Mouse (Mus musculus): ENCODE results near the gene Ruvbl2. TPM values are rescaled to one million over a fixed set of nuclear protein-coding genes. Genes with fewer than 3 reads are reported as not detected.

Gene Ruvbl2
- polyA plus RNA-seq, 1 experiment from 2014 or later = 115 TPM

Small RNA genes lying within 50 kb of the gene (microRNA-seq; reads per million reads assigned to microRNA genes)
- not detected for gene Gm22133

Other genes with a start within 250 kb of the Ruvbl2 start
- 0.55 and 1.5 TPM in 2 replicates for gene Ccdc155, start 233.2 kb downstream of the Ruvbl2 start, polyA plus RNA-seq (2015; fragmentation: Nextera tagmentation; extraction: Ambion mirVana)
- gene Dkkl1, start 225.9 kb downstream of the Ruvbl2 start, polyA plus RNA-seq (2015; fragmentation: Nextera tagmentation; extraction: Ambion mirVana) = 2.1 and 4.9 TPM in 2 replicates
- gene Tead2, start 222.3 kb downstream of the Ruvbl2 start, polyA plus RNA-seq (2015; fragmentation: Nextera tagmentation; extraction: Ambion mirVana) = 93.9 and 101 TPM in 2 replicates
- 2.7 and 5.0 TPM in 2 replicates for gene Cd37, start 199.0 kb downstream of the Ruvbl2 start, polyA plus RNA-seq (2015; fragmentation: Nextera tagmentation; extraction: Ambion mirVana)
- gene Slc6a16, start 197.0 kb downstream of the Ruvbl2 start, polyA plus RNA-seq (2015; fragmentation: Nextera tagmentation; extraction: Ambion mirVana) = not detected in 2 replicates
- not detected in 2 replicates for gene Slc6a21, start 160.6 kb downstream of the Ruvbl2 start, polyA plus RNA-seq (2015; fragmentation: Nextera tagmentation; extraction: Ambion mirVana)
- gene Trpm4, start 104.3 kb downstream of the Ruvbl2 start, polyA plus RNA-seq (2015; fragmentation: Nextera tagmentation; extraction: Ambion mirVana) = 30.1 and 32.2 TPM in 2 replicates
- gene Hrc, start 102.8 kb downstream of the Ruvbl2 start, polyA plus RNA-seq (2015; fragmentation: Nextera tagmentation; extraction: Ambion mirVana) = 1.0 and 3.1 TPM in 2 replicates
- 5.5 and 6.3 TPM in 2 replicates for gene Ppfia3, start 71.1 kb downstream of the Ruvbl2 start, polyA plus RNA-seq (2015; fragmentation: Nextera tagmentation; extraction: Ambion mirVana)
- 4.6 and 5.5 TPM in 2 replicates for gene Lin7b, start 67.5 kb downstream of the Ruvbl2 start, polyA plus RNA-seq (2015; fragmentation: Nextera tagmentation; extraction: Ambion mirVana)
- 150 and 162 TPM in 2 replicates for gene Snrnp70, start 42.4 kb downstream of the Ruvbl2 start, polyA plus RNA-seq (2015; fragmentation: Nextera tagmentation; extraction: Ambion mirVana)
- 0.09 TPM in 1 of 2 replicates, not detected in the other for gene Kcna7, start 32.4 kb downstream of the Ruvbl2 start, polyA plus RNA-seq (2015; fragmentation: Nextera tagmentation; extraction: Ambion mirVana)
- gene Ntf5, start 24.4 kb downstream of the Ruvbl2 start, polyA plus RNA-seq (2015; fragmentation: Nextera tagmentation; extraction: Ambion mirVana) = 1.3 and 1.6 TPM in 2 replicates
- gene Lhb, start 17.3 kb downstream of the Ruvbl2 start, polyA plus RNA-seq (2015; fragmentation: Nextera tagmentation; extraction: Ambion mirVana) = not detected in 2 replicates
- gene Gys1, start 3.3 kb downstream of the Ruvbl2 start, polyA plus RNA-seq (2015; fragmentation: Nextera tagmentation; extraction: Ambion mirVana) = 46.3 and 47.3 TPM in 2 replicates
- gene Ftl1, start 21.8 kb upstream of the Ruvbl2 start, polyA plus RNA-seq (2015; fragmentation: Nextera tagmentation; extraction: Ambion mirVana) = 4,462 and 4,467 TPM in 2 replicates
- gene Bax, start 28.8 kb upstream of the Ruvbl2 start, polyA plus RNA-seq (2015; fragmentation: Nextera tagmentation; extraction: Ambion mirVana) = 116 and 142 TPM in 2 replicates
- gene Tulp2, start 43.8 kb upstream of the Ruvbl2 start, polyA plus RNA-seq (2015; fragmentation: Nextera tagmentation; extraction: Ambion mirVana) = 1.4 and 1.5 TPM in 2 replicates
- gene Gm45808, start 48.7 kb upstream of the Ruvbl2 start, polyA plus RNA-seq (2015; fragmentation: Nextera tagmentation; extraction: Ambion mirVana) = not detected in 2 replicates
- gene Dhdh, start 50.7 kb upstream of the Ruvbl2 start, polyA plus RNA-seq (2015; fragmentation: Nextera tagmentation; extraction: Ambion mirVana) = 2.0 and 2.2 TPM in 2 replicates
- gene Nucb1, start 72.3 kb upstream of the Ruvbl2 start, polyA plus RNA-seq (2015; fragmentation: Nextera tagmentation; extraction: Ambion mirVana) = 229 and 262 TPM in 2 replicates
- gene Ppp1r15a, start 88.2 kb upstream of the Ruvbl2 start, polyA plus RNA-seq (2015; fragmentation: Nextera tagmentation; extraction: Ambion mirVana) = 25.5 and 31.2 TPM in 2 replicates
- gene Plekha4, start 88.2 kb upstream of the Ruvbl2 start, polyA plus RNA-seq (2015; fragmentation: Nextera tagmentation; extraction: Ambion mirVana) = 2.7 and 3.9 TPM in 2 replicates
- 2.9 and 4.8 TPM in 2 replicates for gene Hsd17b14, start 116.8 kb upstream of the Ruvbl2 start, polyA plus RNA-seq (2015; fragmentation: Nextera tagmentation; extraction: Ambion mirVana)
- gene Bcat2, start 132.1 kb upstream of the Ruvbl2 start, polyA plus RNA-seq (2015; fragmentation: Nextera tagmentation; extraction: Ambion mirVana) = 95.7 and 109 TPM in 2 replicates
- 0.28 and 0.32 TPM in 2 replicates for gene Fgf21, start 177.4 kb upstream of the Ruvbl2 start, polyA plus RNA-seq (2015; fragmentation: Nextera tagmentation; extraction: Ambion mirVana)
- 1.2 and 1.5 TPM in 2 replicates for gene Fut1, start 179.2 kb upstream of the Ruvbl2 start, polyA plus RNA-seq (2015; fragmentation: Nextera tagmentation; extraction: Ambion mirVana)
- 0.15 TPM in 1 of 2 replicates, not detected in the other for gene Izumo1, start 183.7 kb upstream of the Ruvbl2 start, polyA plus RNA-seq (2015; fragmentation: Nextera tagmentation; extraction: Ambion mirVana)
- 3.3 and 4.4 TPM in 2 replicates for gene Rasip1, start 189.4 kb upstream of the Ruvbl2 start, polyA plus RNA-seq (2015; fragmentation: Nextera tagmentation; extraction: Ambion mirVana)
- 10.9 and 14.2 TPM in 2 replicates for gene Mamstr, start 201.9 kb upstream of the Ruvbl2 start, polyA plus RNA-seq (2015; fragmentation: Nextera tagmentation; extraction: Ambion mirVana)
- gene Fut2, start 228.3 kb upstream of the Ruvbl2 start, polyA plus RNA-seq (2015; fragmentation: Nextera tagmentation; extraction: Ambion mirVana) = 13.8 and 18.8 TPM in 2 replicates
- 0.55 and 1.2 TPM in 2 replicates for gene Ntn5, start 245.9 kb upstream of the Ruvbl2 start, polyA plus RNA-seq (2015; fragmentation: Nextera tagmentation; extraction: Ambion mirVana)

All from stomach, embryonic 16.5 days (tissue).